Mouse (Mus musculus) urinary bladder, postnatal 36 days (tissue): ENCODE measurements around the gene Fam189a2.
A peak's percentile ranks its signal among the peaks of the same experiment; 100 is the strongest.

Experiments used
- DNase-seq, 2 experiments: peaks; one replicate each; pipeline ENCODE4 v3.0.0; 2022; ENCODE audit warnings: low spot score in 2 of 2, mixed read lengths in 1 of 2

Gene Fam189a2

DNA sequence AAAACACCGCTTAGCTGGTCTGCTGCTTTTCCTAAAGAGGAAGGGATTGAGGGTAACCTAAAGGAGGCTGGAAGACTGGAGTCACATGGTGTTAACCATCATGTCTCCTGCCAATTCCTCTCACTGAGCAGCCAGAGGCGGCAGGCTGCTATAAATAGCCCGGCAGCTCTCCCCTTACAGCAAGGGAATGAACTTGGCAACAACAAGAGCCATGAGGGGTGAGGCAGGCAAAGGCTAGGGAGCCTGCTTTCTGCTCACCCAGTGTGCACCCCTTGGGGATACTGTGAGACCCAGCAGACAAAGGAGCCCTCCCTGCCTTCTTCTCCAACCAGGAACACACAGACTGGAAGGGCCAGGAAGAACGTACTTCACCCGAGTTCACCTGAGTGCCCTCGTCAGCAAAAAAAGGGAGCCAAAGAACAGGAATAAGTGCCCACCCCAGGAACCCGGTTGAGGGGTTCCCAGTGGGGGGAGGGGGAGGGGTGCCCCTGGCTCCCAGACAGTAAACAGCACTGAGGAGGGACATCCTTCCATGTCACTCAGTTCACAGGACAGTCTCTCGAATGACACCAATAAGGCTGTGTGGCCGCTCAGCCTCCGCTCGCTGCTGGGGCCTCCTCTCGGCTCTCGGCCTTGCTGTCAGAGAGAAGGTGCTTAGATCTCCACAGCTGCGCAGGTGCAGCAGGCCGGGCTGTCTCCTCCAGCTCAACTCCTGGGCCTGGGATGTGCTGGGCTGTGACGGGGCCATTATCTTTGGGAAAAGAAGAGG, 57.8 kb downstream of the Fam189a2 start:
- peak in 1 of 2 experiments; percentile 29 for DNase-seq

- no peak for DNase-seq
Observed at GRCm38 (mm10) chr19:23971391-23971790, 59.4 kb downstream of the Fam189a2 start.

DNA sequence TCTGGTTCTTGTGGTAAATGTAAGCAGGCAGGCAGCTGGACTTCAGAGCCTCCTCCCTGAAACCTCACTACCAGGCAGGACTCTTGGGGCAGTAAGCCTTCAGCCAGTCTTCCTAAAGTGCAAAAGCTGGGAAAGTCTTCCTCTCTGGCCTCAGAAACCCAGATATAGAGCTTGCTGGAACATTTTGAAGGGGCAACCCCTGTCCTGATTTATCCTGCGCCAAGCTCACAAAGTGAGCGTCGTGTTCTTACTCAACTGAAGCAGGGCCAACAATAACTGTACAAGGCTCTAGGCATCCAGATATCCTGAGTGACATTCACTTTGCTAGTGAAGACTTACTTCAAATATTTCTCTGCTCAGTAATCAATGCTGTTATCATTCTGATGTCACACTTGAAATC, 60.4 kb downstream of the Fam189a2 start:
- DNase-seq = no peak

DNA sequence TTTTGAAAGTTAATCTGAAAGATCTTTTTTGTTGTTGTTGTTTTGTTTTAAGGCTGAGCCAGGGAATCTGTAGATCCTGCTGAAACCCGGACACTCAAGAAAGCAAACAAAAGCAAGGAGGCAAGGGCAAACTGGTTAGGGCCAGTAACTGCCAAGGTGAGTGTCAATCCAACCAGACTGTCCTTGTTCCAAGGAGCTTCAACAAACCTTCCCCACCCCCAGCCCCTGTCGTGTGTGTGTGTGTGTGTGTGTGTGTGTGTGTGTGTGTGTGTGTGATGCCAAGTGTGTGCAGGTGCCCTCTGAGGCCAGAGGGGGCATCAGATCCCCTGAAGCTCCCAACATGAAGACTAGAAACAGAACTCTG, 62.0 kb downstream of the Fam189a2 start:
- DNase-seq = no peak

- no peak for DNase-seq
Observed at GRCm38 (mm10) chr19:23968125-23968861, 62.5 kb downstream of the Fam189a2 start.

DNA sequence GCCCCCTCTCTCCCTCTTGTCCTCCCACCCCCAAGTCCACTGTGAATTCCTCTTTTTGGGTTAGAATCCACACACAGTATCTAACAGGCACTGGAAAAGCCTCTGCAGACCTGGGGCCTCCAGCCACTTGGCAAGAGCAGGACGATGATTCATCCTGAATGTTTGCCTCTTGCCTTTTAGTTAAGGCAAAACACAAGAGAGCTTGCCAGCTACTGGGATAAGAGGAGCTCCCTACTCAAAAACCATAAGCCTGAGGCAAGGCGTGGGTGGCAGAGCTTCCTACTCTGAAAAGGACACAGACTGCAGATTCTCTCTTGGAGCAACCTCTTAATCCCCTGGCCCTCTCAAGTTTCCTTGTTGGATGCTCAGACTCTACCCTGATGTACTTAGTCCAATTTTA, 63.7 kb downstream of the Fam189a2 start:
- DNase-seq = peak; percentile 60 to 70

- no peak for DNase-seq
Observed at GRCm38 (mm10) chr19:23966376-23966775, 64.4 kb downstream of the Fam189a2 start.

DNA sequence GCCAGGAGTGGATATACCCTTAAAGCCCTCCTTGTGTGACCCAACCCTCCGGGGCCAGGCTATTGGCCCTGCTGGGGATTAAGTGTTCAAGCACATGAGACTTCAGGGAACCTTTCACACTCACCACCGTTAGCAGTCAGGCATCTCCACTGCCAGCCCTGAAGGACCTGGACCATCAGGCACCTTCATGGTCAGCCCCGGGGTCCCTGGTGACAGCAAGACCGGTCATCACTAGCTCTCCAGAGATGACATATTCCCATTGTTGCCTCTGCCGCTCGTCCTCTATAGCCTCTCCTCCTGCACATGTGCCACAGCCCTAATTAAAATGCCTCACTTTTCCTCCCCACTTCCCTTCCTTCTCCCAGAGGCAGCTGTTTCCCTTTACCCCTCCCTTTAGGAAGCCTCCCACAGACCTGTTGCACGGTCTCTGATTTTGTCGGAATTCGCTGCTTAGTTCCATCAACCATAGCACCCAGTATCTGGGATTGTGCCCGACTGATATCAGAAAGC, 66.4 kb downstream of the Fam189a2 start:
- DNase-seq = no peak

- DNase-seq = peak; percentile 57 to 64
Observed at GRCm38 (mm10) chr19:23961516-23961915, 69.3 kb downstream of the Fam189a2 start.

- DNase-seq = no peak
Observed at GRCm38 (mm10) chr19:23960831-23961447, 69.9 kb downstream of the Fam189a2 start.

GRCm38 (mm10) chr19:23960275-23960674, 70.5 kb downstream of the Fam189a2 start:
- no peak for DNase-seq

DNA sequence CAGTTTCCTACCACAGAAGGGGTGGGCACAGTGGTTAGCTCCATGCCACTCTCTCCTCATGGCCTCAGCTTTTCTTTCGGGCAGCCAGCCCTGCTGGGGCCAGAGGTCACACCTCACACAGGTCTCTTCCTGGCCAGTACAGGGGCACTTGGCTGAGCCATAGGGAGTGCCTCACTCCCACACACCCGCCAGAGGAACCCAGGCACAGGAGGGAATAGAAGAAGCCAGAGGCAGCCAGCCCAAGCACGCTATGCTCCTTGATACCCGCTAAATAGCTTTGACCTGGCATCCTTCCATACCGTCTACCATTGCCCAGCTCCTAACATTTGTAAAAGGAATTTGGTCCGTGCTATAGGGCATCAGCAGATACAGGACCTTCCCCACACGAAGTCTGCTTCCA, 70.9 kb downstream of the Fam189a2 start:
- no peak for DNase-seq

- DNase-seq = no peak
Observed at GRCm38 (mm10) chr19:23958925-23959324, 71.9 kb downstream of the Fam189a2 start.

- DNase-seq = no peak
Observed at GRCm38 (mm10) chr19:23957563-23957962, 73.3 kb downstream of the Fam189a2 start.

DNA sequence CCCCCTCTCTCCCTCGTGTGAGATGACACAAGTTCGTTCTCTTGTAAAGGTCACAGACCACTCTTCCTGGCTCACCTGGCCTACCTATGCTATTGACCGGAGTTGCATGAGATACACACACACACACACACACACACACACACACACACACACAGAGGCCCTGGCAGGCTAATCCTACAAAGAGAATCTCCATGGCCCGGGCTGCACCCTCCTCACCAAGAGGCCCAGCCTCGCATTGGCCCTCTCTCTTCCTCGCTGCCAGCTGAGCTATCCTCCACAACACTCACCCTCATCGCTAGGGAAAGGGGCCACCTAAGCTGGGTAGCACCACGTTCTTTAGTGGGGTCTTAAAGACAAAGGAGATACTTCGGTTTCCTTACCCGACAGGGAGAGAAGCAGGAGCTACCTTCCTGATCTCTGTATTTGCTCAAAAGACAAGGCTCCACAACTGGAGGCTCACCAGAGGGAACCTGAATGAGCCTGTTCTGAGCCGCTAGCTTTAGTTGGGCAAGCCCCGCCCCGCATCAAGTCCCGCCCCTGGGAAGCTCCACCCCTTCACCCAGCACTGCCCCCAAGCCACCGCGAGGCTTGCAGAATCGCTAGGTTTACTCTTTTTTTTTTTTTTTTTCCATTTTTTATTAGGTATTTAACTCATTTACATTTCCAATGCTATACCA, 74.4 kb downstream of the Fam189a2 start:
- DNase-seq = no peak

- no peak for DNase-seq
Observed at GRCm38 (mm10) chr19:23955461-23955860, 75.4 kb downstream of the Fam189a2 start.

DNA sequence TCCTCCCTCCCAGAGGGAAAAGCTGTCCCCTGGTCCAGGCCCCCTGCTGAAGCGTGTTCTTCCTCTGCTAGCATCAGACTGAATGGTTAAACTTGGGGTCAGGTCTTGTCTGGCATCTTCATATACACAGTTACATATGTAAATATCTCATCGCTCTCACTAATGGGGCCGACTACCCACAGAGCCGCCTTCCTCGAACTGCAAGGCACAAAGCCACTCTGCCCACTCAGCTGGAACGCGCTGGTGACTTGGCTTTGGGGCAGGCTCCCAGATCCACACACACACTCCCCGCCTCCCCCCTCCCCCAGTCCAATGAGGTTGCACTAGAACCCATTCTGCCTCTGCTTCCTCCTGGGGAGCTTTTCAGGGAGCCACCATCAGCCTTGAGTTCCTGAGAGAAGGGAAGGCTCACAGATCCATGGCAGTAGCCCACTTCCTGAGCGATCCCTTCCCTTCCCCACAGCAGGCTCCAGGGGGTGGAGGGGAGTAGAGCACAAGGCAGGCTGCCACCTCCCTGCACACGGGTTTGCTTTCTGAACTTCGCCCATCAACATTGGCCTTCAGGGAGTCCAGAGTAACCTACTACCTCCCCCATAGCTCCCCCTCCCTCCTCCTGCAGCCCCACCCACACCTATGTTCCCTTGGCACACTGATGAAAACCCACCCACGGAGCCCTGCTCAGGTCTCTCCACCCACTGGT, 82.4 kb downstream of the Fam189a2 start:
- DNase-seq = no peak

- no peak for DNase-seq
Observed at GRCm38 (mm10) chr19:23947871-23948270, 82.9 kb downstream of the Fam189a2 start.

- no peak for DNase-seq
Observed at GRCm38 (mm10) chr19:23946751-23947150, 84.1 kb downstream of the Fam189a2 start.

DNA sequence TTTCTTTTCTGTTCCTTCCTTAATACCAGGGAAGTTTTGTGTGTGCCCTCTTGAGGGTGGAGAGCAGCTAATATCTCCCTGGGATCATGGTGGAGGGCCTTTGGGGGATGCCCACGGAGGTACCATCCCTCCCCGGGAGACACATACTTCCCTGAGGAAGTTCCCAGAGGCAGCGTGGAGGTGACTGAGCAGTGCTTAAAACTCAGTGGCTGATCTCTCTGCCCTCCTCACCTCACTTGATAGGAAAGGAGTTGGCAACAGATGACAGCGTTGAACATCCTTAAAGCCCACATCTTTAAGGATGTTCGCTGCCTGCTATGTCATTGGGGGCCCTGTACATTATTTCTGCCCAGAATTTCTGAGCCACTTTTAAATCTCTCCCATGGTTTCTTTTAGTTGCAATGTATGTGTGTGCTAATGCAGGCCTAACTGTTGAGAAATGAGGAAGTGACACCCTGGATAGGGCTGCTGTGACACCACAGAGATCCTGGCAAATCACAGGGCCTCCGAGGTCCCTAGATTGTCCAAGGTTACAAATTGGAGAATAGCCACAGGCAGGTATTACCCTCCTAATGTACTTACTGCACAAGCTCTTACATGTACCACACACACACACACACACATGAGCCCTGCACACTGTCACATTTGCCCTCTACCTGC, 84.7 kb downstream of the Fam189a2 start:
- no peak for DNase-seq

DNA sequence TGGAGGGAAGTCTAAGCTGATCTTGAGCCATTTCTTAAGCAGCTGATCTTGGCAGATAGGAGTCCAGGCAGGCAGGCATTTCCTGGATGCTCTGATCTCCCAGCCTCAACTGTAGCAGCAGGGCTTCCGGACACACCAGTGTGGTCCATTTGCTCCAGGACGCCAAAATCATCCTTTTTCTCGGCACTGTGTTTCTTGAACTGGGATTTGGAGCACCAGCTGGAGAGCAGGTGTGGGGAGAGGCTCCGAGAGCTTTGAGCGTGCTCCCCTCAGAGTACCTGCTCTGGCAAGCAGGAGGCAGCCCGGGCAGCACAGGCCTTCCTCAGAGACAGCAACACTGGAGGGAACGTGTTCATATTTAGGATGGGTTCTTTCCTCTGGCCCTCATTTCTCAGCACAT, 87.9 kb downstream of the Fam189a2 start:
- DNase-seq = no peak
